ENCODE assay signal across 8 mouse cellular contexts in genomic region chr2:84798493-84798921, GRCm38 (mm10). TPM values are rescaled to one million over a fixed set of nuclear protein-coding genes. Genes with fewer than 3 reads are reported as not detected.
DNase-seq lines count a peak whose midpoint lies in the region; ATAC-seq and TF ChIP-seq lines count a peak whose summit lies in the region.

Ube2l6 (plus strand) TSS chr2:84798828.

- H3K4me3 ChIP-seq in heart, embryonic 10.5 days, result peak within 1 kb of the TSS; percentile 72
- peak within 1 kb of the TSS; percentile 56 for H3K4me3 ChIP-seq in limb, embryonic 14.5 days (replicated peaks; ENCODE audit: low read length)
- peak within 1 kb of the TSS; percentile 48 for H3K4me3 ChIP-seq in midbrain, embryonic 15.5 days

- peak within 1 kb of the TSS; percentile 85 for H3K27ac ChIP-seq in heart, embryonic 10.5 days
- H3K27ac ChIP-seq in limb, embryonic 14.5 days (replicated peaks; ENCODE audit: low read depth, low read length), result no peak within 1 kb of the TSS
- peak within 1 kb of the TSS; percentile 50; the same call in 1 of the 2 replicates for H3K27ac ChIP-seq in midbrain, embryonic 15.5 days

- peaks cover 14% of the 10 kb centered on the region for H3K9me3 ChIP-seq in heart, embryonic 10.5 days
- no peaks in the 10 kb centered on the region for H3K9me3 ChIP-seq in limb, embryonic 14.5 days (ENCODE audit: control insufficient read depth, low read length)
- H3K9me3 ChIP-seq in midbrain, embryonic 15.5 days, result no peaks in the 10 kb centered on the region

- 1% methylated on average over 21 of the region's 21 CpGs for WGBS in heart, embryonic 10.5 days
- 0% methylated on average over 18 of the region's 21 CpGs for WGBS in limb, embryonic 14.5 days
- WGBS in midbrain, embryonic 15.5 days, result under 1% methylated on average over 21 of the region's 21 CpGs

- H3K27me3 ChIP-seq in heart, embryonic 10.5 days (ENCODE audit: insufficient read depth, poor library complexity, severe bottlenecking), result no peaks in the 10 kb centered on the region; the same call in 1 of the 2 replicates
- H3K27me3 ChIP-seq in limb, embryonic 14.5 days (ENCODE audit: control insufficient read depth, insufficient read depth, low read length), result no peaks in the 10 kb centered on the region
- no peaks in the 10 kb centered on the region for H3K27me3 ChIP-seq in midbrain, embryonic 15.5 days (replicated peaks)

- peak within 1 kb of the TSS; percentile 51 for H3K9ac ChIP-seq in limb, embryonic 14.5 days (ENCODE audit: low read depth, low read length, severe bottlenecking)
- peak within 1 kb of the TSS; percentile 55 for H3K9ac ChIP-seq in midbrain, embryonic 15.5 days

- H3K4me2 ChIP-seq in limb, embryonic 14.5 days (replicated peaks; ENCODE audit: low read depth, low read length, severe bottlenecking), result peak within 1 kb of the TSS; percentile 97
- peak within 1 kb of the TSS; percentile 98 for H3K4me2 ChIP-seq in midbrain, embryonic 15.5 days

- TF ChIP-seq POLR2A in limb, embryonic 14.5 days (IDR thresholded peaks at IDR 0.05; ENCODE audit: borderline replicate concordance, extremely low read depth, insufficient read depth, insufficient read length), result no peak

- ATAC-seq in erythroblast, adult 5-6 weeks (replicated peaks; ENCODE audit: low FRiP score, poor library complexity, severe bottlenecking), result peak; percentile 88
- ATAC-seq in limb, embryonic 14.5 days (ENCODE audit: low FRiP score, low read depth), result peak; percentile 71
- ATAC-seq in midbrain, embryonic 15.5 days (replicated peaks), result peak; percentile 80

- H3K36me3 ChIP-seq in heart, embryonic 10.5 days, result peaks cover 3% of the 10 kb centered on the region; the same call in 1 of the 2 replicates
- no peaks in the 10 kb centered on the region for H3K36me3 ChIP-seq in limb, embryonic 14.5 days (ENCODE audit: control insufficient read depth, insufficient read depth, low read length)
- H3K36me3 ChIP-seq in midbrain, embryonic 15.5 days (replicated peaks), result no peaks in the 10 kb centered on the region

- H3K4me1 ChIP-seq in heart, embryonic 10.5 days, result peaks cover 16% of the 10 kb centered on the region
- H3K4me1 ChIP-seq in limb, embryonic 14.5 days (ENCODE audit: control insufficient read depth, insufficient read depth, low read length), result no peaks in the 10 kb centered on the region
- H3K4me1 ChIP-seq in midbrain, embryonic 15.5 days, result peaks cover 11% of the 10 kb centered on the region

- DNase-seq in CD4-positive helper T cell, adult 2 months (ENCODE audit: low read depth, low spot score), result peak; percentile 67
- peak; percentile 85 for DNase-seq in brain, adult 2 months (ENCODE audit: low read depth, low spot score)
- peak; percentile 96 for DNase-seq in heart, embryonic 10.5 days (ENCODE audit: low spot score)
- DNase-seq in kidney, adult 9 months, result peak; percentile 59
- peak; percentile 44 for DNase-seq in limb, embryonic 14.5 days (ENCODE audit: low spot score)
- peak; percentile 91 to 93 for DNase-seq in spleen, postnatal 4 days (ENCODE audit: low spot score in 2 of 2)

RNA-seq across cellular contexts. Expression of gene Ube2l6, which starts in this region (rescaled TPM):
- 974 and 1,000 TPM in 2 replicates for total RNA-seq in erythroblast, adult 5-6 weeks (2015; ENCODE audit: low replicate concordance)
- 826 and 843 TPM in 2 replicates for total RNA-seq in erythroblast, adult 5-6 weeks (2017; ENCODE audit: low replicate concordance)
- polyA plus RNA-seq in heart, embryonic 10.5 days (2016; fragmentation: Nextera tagmentation; extraction: Ambion mirVana), result 51.3 and 65.3 TPM in 2 replicates
- 20.9 and 24.6 TPM in 2 replicates for polyA plus RNA-seq in limb, embryonic 14.5 days (2012; rRNA removed)
- 33.5 and 37.2 TPM in 2 replicates for polyA plus RNA-seq in limb, embryonic 14.5 days (2014; fragmentation: Nextera tagmentation; extraction: Ambion mirVana)
- polyA plus RNA-seq in midbrain, embryonic 15.5 days (2015; fragmentation: Nextera tagmentation; extraction: Ambion mirVana), result 21.6 and 25.7 TPM in 2 replicates

Comparison
In these comparisons a context has a peak if more than half of its experiments do, and no peak if none do; other contexts are left out.
1. DNase-seq: peak in every context shown above with its lines; median percentile 96 in heart, embryonic 10.5 days; 92 in spleen, postnatal 4 days; 85 in brain, adult 2 months; 67 in CD4-positive helper T cell, adult 2 months; 59 in kidney, adult 9 months; 44 in limb, embryonic 14.5 days.